Mouse (Mus musculus) layer of hippocampus, adult 2 months (tissue): ENCODE measurements around the gene Ddx54. TPM values are rescaled to one million over a fixed set of nuclear protein-coding genes. Genes with fewer than 3 reads are reported as not detected.
A peak's percentile ranks its signal among the peaks of the same experiment; 100 is the strongest.

Experiments
- DNase-seq, 2 experiments: peaks; one replicate each; pipeline ENCODE4 v3.0.0; 2022; ENCODE audit warnings: low spot score in 2 of 2
- H3K27ac ChIP-seq: fragments of 200-600 bp; 2 replicates; pipeline ENCODE4 v1.8.1; 2022
- H3K4me3 ChIP-seq: fragments of 200-600 bp; 2 replicates; pipeline ENCODE4 v1.8.1; 2022; ENCODE audit warnings: mild to moderate bottlenecking
- CTCF ChIP-seq: fragments of 200-600 bp; conservative IDR thresholded peaks from 2 replicates; pipeline ENCODE4 v1.8.1; 2022; ENCODE audit warnings: antibody characterized with exemption, mild to moderate bottlenecking, moderate library complexity
- total RNA-seq, 2 experiments: library from RNA; stranded (reverse); gene quantifications; 2 replicates each; pipeline ENCODE4 v1.2.3; 2021

The Ddx54 gene
- total RNA-seq, 2 experiments from 2014 or later: 36.8 to 37.2 TPM

- no peak for DNase-seq
- H3K27ac ChIP-seq: no peak overlapping the region
- no peak for TF ChIP-seq CTCF
- H3K4me3 ChIP-seq: no peak overlapping the region
Measured at GRCm38 (mm10) chr5:120606590-120607200, 5.8 kb upstream of the Ddx54 start.

DNA sequence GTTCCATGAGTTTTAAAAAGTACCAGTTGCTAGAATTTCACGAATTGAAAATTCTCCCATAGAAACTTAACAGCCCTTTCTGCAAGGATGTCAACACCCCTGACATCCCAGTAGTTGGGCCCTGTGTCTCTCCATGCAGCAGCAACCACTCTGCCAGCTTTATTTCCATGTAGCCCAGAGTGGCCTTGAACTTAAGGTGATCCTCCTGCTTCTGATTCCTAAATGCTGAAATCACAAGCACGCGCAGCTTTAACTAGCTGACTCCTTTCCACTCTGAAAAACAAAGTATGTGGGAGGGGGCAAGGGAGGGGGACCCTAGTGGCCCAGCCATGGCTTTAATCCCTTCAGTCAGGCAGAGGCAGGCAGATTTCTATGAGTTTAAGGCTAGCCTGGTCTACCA lies 5.2 kb upstream of the Ddx54 start:
- no peak for TF ChIP-seq CTCF
- H3K4me3 ChIP-seq: no peak overlapping the region
- no peak overlapping the region for H3K27ac ChIP-seq
- no peak for DNase-seq

DNA sequence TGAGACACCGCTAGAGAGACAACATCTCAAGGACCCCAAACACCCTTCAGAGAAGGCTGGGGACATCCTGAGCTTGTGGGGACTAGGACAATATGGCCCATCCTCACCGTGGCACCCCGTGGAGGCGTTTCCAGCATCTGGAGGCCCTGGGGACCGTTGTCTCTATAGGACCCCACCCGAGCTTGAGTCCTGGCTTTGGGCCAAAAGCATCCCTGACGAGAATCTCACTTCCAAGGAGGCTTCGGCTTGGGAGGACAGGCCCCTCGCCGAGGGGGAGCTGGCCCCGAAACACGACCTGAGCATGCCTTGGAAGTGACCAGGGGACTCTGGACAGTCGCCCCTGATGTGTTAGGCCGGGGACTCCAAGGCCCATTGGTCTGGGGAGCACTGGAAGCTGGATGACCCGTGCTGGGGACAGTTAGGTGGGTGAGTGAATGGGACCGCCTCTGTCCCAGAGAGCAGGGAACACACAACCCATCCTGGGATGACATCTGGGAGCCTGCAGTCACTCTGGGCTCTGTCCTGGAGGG lies 3.2 kb upstream of the Ddx54 start:
- no peak overlapping the region for H3K27ac ChIP-seq
- H3K4me3 ChIP-seq: no peak overlapping the region
- no peak for TF ChIP-seq CTCF
- no peak for DNase-seq

GRCm38 (mm10) chr5:120610906-120611305 lies 1.6 kb upstream of the Ddx54 start:
- no peak for TF ChIP-seq CTCF
- no peak for DNase-seq
- Histone ChIP-seq H3K27ac (no peak overlapping the region), H3K4me3 (peak overlapping the region; percentile 77)

GRCm38 (mm10) chr5:120611416-120611815 lies 1.1 kb upstream of the Ddx54 start:
- no peak for DNase-seq
- no peak for TF ChIP-seq CTCF
- peak overlapping the region; percentile 99; the same call in 1 of the 2 replicates for H3K27ac ChIP-seq
- H3K4me3 ChIP-seq: peak overlapping the region; percentile 77

- Histone ChIP-seq H3K27ac (peak overlapping the region; percentile 99), H3K4me3 (peak overlapping the region; percentile 77)
- DNase-seq: peak; percentile 100
- TF ChIP-seq CTCF: no peak
Measured at GRCm38 (mm10) chr5:120612822-120613604, 474 bp downstream of the Ddx54 start.

GRCm38 (mm10) chr5:120615903-120616302 lies 3.4 kb downstream of the Ddx54 start:
- peak; percentile 74 for TF ChIP-seq CTCF
- no peak overlapping the region for H3K4me3 ChIP-seq
- no peak overlapping the region for H3K27ac ChIP-seq
- DNase-seq: no peak

- no peak for TF ChIP-seq CTCF
- Histone ChIP-seq H3K27ac (no peak overlapping the region), H3K4me3 (no peak overlapping the region)
- DNase-seq: no peak
Measured at GRCm38 (mm10) chr5:120618778-120619177, 6.2 kb downstream of the Ddx54 start.

GRCm38 (mm10) chr5:120619201-120619600 lies 6.7 kb downstream of the Ddx54 start:
- peak; percentile 87 for TF ChIP-seq CTCF
- Histone ChIP-seq H3K4me3 (no peak overlapping the region), H3K27ac (no peak overlapping the region)
- peak in 1 of 2 experiments; percentile 77 for DNase-seq

DNA sequence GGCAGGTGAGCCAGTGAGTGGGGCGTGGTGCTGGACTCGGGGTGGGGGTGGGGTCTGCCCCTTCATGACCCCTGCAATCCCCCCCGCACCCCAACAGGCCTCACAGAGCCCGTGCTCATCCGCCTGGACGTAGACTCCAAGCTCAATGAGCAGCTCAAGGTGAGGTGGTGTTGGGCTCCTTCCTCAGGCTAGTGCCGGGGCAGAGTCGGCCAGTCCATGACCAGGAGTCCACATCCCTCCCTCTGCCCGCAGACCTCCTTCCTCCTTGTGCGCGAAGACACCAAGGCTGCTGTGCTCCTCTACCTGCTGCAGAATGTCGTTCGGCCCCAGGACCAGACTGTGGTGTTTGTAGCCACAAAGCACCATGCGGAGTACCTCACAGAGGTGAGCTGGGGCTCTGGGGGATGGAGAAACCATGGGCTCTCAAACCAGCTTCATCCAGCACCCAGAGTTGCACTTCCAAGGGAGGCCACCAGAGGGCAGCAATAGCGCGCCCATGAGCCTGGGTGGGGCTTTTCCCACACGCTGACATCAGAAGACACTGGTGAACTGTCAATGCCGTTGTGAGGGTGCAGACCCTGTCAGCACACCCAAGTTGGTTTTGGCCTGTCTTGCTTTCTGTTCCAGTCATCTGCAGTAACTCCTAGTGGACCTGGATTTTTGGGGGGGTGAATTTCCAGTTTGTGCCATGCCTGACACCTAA lies 8.0 kb downstream of the Ddx54 start:
- TF ChIP-seq CTCF: peak; percentile 99
- peak; percentile 80 to 96 for DNase-seq
- Histone ChIP-seq H3K4me3 (no peak overlapping the region), H3K27ac (peak overlapping the region; percentile 69)

DNA sequence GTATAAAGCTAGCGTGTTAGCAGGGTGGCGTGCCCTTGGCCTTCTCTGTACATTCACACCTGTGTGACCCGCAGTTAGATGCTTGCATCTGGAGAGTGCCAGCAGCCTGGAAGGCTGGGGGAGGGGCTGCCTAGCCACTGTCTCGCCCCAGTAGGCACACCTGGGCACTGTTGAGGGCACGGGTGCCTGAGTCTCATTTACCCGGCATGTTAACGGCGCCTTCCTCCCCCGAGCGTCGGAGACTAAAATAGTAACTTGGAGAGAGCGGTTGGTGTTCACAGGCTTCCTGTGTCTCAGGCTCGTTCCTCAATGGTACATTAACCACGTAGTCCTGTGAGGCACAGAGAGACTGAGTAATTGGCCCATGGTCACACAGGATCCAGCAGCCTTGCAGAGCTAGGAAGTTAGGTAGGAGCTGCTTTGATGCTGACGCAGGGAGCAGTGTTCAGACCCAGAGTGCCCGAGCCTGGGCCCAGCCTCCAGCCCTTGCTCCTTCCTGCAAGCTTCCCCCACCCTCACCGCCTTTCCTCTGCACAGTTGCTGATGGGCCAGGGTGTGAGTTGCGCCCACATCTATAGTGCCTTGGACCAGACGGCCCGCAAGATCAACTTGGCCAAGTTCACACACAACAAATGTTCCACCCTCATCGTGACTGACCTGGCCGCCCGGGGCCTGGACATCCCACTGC lies 8.7 kb downstream of the Ddx54 start:
- Histone ChIP-seq H3K27ac (peak overlapping the region; percentile 69), H3K4me3 (no peak overlapping the region)
- TF ChIP-seq CTCF: no peak
- DNase-seq: no peak

DNA sequence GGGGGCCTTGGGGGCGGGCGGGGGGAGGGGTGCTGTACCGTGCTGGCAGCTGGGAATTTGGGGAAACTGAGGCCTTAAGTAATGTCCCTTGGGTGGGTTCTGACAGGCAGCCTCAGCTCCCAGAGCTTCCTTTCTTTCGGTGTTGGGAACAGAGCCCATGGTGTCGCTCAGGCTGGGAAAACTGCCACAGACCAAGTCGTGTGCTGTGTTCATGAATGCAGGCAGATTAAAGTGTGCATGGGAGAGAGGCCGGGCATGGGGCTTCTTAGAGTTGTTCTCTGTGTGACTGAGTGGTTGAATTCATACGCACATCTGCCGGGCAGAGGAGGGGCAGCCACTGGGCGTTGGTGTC lies 9.3 kb downstream of the Ddx54 start:
- H3K4me3 ChIP-seq: no peak overlapping the region
- TF ChIP-seq CTCF: no peak
- peak overlapping the region; percentile 69 for H3K27ac ChIP-seq
- no peak for DNase-seq

GRCm38 (mm10) chr5:120622198-120622851 lies 9.8 kb downstream of the Ddx54 start:
- H3K4me3 ChIP-seq: no peak overlapping the region
- TF ChIP-seq CTCF: no peak
- H3K27ac ChIP-seq: peak overlapping the region; percentile 69
- DNase-seq: no peak
